Mouse (Mus musculus): ENCODE measurements around the gene Tmcc3. TPM values are rescaled to one million over a fixed set of nuclear protein-coding genes. Genes with fewer than 3 reads are reported as not detected.
"Not testable (repeated sequence)": the region's sequence is repeated elsewhere in the genome, so short reads cannot be mapped to it uniquely, and the experiment has no call there.

The Tmcc3 gene
- polyA plus RNA-seq, 1 experiment from 2014 or later: 8.0 TPM

GRCm38 (mm10) chr10:94523297-94523696, 211.5 kb downstream of the Tmcc3 start:
- H3K9ac ChIP-seq: no peak overlapping the region
- no peaks in the 10 kb centered on the region for H3K27me3 ChIP-seq
- 70% methylated on average over 8 of the region's 8 CpGs for WGBS
- H3K4me1 ChIP-seq (replicated peaks): peaks cover 46% of the 10 kb centered on the region
- H3K36me3 ChIP-seq: no peaks in the 10 kb centered on the region
- ATAC-seq (replicated peaks; ENCODE audit: insufficient number of reproducible peaks, insufficient read depth, low FRiP score, low read depth): no peak
- no peaks in the 10 kb centered on the region for H3K9me3 ChIP-seq (replicated peaks)
- H3K4me3 ChIP-seq: no peak overlapping the region
- no peak overlapping the region for H3K27ac ChIP-seq
- H3K4me2 ChIP-seq: no peak overlapping the region

- H3K4me2 ChIP-seq: peak overlapping the region; percentile 2; the same call in 1 of the 2 replicates
- peaks cover 46% of the 10 kb centered on the region for H3K4me1 ChIP-seq (replicated peaks)
- ATAC-seq (replicated peaks; ENCODE audit: insufficient number of reproducible peaks, insufficient read depth, low FRiP score, low read depth): 0 out of 2 replicates have a peak, but pooled peaks have one; percentile 12
- WGBS: 15% methylated on average over 18 of the region's 18 CpGs
- H3K27me3 ChIP-seq: no peaks in the 10 kb centered on the region
- H3K4me3 ChIP-seq: no peak overlapping the region
- H3K9me3 ChIP-seq (replicated peaks): no peaks in the 10 kb centered on the region
- no peak overlapping the region for H3K9ac ChIP-seq
- no peaks in the 10 kb centered on the region for H3K36me3 ChIP-seq
- H3K27ac ChIP-seq: no peak overlapping the region
These were observed 212.0 kb downstream of the Tmcc3 start for GRCm38 (mm10) chr10:94523711-94524156.

DNA sequence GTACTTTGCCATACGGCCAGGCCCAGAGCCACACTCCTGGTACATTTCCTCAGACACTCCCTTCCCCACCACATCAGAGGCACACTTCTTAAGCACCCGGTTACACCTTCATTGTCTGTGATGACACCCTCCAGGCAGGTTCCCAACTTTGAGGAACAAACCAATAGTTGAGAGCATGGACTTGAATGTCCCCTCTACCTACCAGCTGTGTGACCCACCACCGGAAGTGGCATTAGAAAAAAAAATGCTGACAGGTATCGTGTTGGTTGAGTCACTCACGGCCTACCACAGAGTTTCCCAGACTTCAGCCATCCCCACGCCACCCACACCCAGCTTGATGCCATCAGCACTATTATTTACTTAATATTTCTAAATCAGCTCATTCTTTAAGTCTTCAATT, 213.2 kb downstream of the Tmcc3 start:
- H3K4me3 ChIP-seq: no peak overlapping the region
- ATAC-seq (replicated peaks; ENCODE audit: insufficient number of reproducible peaks, insufficient read depth, low FRiP score, low read depth): no peak
- no peaks in the 10 kb centered on the region for H3K36me3 ChIP-seq
- no peaks in the 10 kb centered on the region for H3K27me3 ChIP-seq
- H3K4me2 ChIP-seq: no peak overlapping the region
- H3K4me1 ChIP-seq (replicated peaks): peaks cover 43% of the 10 kb centered on the region
- 55% methylated on average over 6 of the region's 6 CpGs for WGBS
- H3K27ac ChIP-seq: no peak overlapping the region
- no peak overlapping the region for H3K9ac ChIP-seq
- no peaks in the 10 kb centered on the region for H3K9me3 ChIP-seq (replicated peaks)

DNA sequence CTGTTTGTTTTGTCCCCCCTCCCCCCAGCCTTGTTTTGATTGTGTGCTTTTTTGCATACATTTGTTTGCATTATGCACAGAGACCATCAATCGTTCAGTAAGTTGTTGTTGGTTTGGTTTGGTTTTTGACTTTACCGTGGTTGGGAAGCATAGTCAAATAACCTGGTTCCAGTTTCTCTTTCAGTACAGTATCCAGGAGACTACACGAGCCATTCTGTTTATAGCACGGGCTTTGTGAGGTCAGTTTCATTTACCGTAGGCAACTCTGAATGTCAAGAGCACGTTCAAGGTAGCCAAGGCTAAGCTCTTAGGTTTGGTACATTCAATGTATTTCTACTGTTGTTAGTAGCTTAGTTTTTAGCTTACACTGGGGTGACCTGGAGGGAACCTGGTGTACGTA, 214.0 kb downstream of the Tmcc3 start:
- H3K36me3 ChIP-seq: no peaks in the 10 kb centered on the region
- 72% methylated on average over 7 of the region's 7 CpGs for WGBS
- no peak overlapping the region for H3K9ac ChIP-seq
- no peak overlapping the region for H3K27ac ChIP-seq
- H3K4me1 ChIP-seq (replicated peaks): peaks cover 35% of the 10 kb centered on the region
- no peaks in the 10 kb centered on the region for H3K9me3 ChIP-seq (replicated peaks)
- no peak overlapping the region for H3K4me3 ChIP-seq
- no peak overlapping the region for H3K4me2 ChIP-seq
- no peaks in the 10 kb centered on the region for H3K27me3 ChIP-seq
- ATAC-seq (replicated peaks; ENCODE audit: insufficient number of reproducible peaks, insufficient read depth, low FRiP score, low read depth): no peak

DNA sequence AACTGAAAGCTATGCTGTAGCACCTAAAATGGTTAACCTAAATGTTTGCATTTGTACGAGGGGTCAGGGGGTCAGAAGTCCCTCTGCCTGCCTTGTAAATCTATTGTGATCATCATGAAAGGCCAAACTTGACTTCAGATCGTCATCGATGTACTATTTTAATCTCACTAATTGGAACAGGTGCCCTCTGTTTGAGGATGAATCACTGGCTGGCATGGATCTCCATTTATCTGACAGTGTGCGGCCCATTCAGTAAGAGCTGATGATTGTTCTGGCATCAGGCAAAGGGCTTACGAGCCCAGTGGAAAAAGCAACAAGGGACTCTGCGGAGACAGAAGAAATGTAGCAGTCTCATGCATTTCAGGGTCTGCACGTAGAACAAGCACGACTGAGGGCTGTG, 215.1 kb downstream of the Tmcc3 start:
- H3K4me1 ChIP-seq (replicated peaks): peaks cover 25% of the 10 kb centered on the region
- H3K4me2 ChIP-seq: no peak overlapping the region
- no peak overlapping the region for H3K9ac ChIP-seq
- no peak for ATAC-seq (replicated peaks; ENCODE audit: insufficient number of reproducible peaks, insufficient read depth, low FRiP score, low read depth)
- 69% methylated on average over 8 of the region's 8 CpGs for WGBS
- no peaks in the 10 kb centered on the region for H3K36me3 ChIP-seq
- no peak overlapping the region for H3K27ac ChIP-seq
- no peaks in the 10 kb centered on the region for H3K9me3 ChIP-seq (replicated peaks)
- no peak overlapping the region for H3K4me3 ChIP-seq
- no peaks in the 10 kb centered on the region for H3K27me3 ChIP-seq

- H3K36me3 ChIP-seq: no peaks in the 10 kb centered on the region
- H3K9ac ChIP-seq: no peak overlapping the region
- no peak overlapping the region for H3K27ac ChIP-seq
- 67% methylated on average over 6 of the region's 6 CpGs for WGBS
- no peak overlapping the region for H3K4me2 ChIP-seq
- H3K9me3 ChIP-seq (replicated peaks): no peaks in the 10 kb centered on the region
- no peak overlapping the region for H3K4me3 ChIP-seq
- H3K4me1 ChIP-seq (replicated peaks): peaks cover 23% of the 10 kb centered on the region
- H3K27me3 ChIP-seq: no peaks in the 10 kb centered on the region
- no peak for ATAC-seq (replicated peaks; ENCODE audit: insufficient number of reproducible peaks, insufficient read depth, low FRiP score, low read depth)
These were observed 215.5 kb downstream of the Tmcc3 start for GRCm38 (mm10) chr10:94527248-94527647.

DNA sequence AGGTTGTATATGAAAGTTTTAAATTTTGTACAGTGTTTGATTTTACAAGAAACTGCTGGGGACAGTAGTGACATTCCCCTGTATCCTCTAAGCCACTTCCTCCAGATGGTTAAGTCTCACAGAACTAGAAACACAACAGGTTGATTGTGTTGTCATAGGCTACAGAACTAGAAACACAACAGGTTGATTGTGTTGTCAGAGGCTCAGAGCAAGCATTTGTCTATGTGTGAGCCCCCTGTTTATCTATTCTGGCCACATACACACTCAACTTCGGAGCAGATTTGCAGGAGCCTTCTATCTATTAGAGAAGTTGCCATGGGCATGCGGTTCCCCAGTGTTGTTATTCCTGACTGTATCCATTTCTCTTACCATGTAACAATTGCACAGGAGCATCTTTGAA, 218.3 kb downstream of the Tmcc3 start:
- no peak overlapping the region for H3K27ac ChIP-seq
- H3K4me2 ChIP-seq: no peak overlapping the region
- WGBS: 77% methylated on average over 2 of the region's 2 CpGs
- H3K9me3 ChIP-seq (replicated peaks): no peaks in the 10 kb centered on the region
- no peak overlapping the region for H3K9ac ChIP-seq
- no peak overlapping the region for H3K4me3 ChIP-seq
- H3K36me3 ChIP-seq: no peaks in the 10 kb centered on the region
- H3K4me1 ChIP-seq (replicated peaks): peaks cover 6% of the 10 kb centered on the region; the same call in 1 of the 2 replicates
- no peak for ATAC-seq (replicated peaks; ENCODE audit: insufficient number of reproducible peaks, insufficient read depth, low FRiP score, low read depth)
- no peaks in the 10 kb centered on the region for H3K27me3 ChIP-seq

GRCm38 (mm10) chr10:94531482-94531881, 219.7 kb downstream of the Tmcc3 start:
- no peak for ATAC-seq (replicated peaks; ENCODE audit: insufficient number of reproducible peaks, insufficient read depth, low FRiP score, low read depth)
- H3K4me3 ChIP-seq: no peak overlapping the region
- no peaks in the 10 kb centered on the region; the same call in 1 of the 2 replicates for H3K4me1 ChIP-seq (replicated peaks)
- no peaks in the 10 kb centered on the region for H3K9me3 ChIP-seq (replicated peaks)
- no peak overlapping the region for H3K9ac ChIP-seq
- no peaks in the 10 kb centered on the region for H3K36me3 ChIP-seq
- no peak overlapping the region for H3K4me2 ChIP-seq
- no peak overlapping the region for H3K27ac ChIP-seq
- no peaks in the 10 kb centered on the region for H3K27me3 ChIP-seq

DNA sequence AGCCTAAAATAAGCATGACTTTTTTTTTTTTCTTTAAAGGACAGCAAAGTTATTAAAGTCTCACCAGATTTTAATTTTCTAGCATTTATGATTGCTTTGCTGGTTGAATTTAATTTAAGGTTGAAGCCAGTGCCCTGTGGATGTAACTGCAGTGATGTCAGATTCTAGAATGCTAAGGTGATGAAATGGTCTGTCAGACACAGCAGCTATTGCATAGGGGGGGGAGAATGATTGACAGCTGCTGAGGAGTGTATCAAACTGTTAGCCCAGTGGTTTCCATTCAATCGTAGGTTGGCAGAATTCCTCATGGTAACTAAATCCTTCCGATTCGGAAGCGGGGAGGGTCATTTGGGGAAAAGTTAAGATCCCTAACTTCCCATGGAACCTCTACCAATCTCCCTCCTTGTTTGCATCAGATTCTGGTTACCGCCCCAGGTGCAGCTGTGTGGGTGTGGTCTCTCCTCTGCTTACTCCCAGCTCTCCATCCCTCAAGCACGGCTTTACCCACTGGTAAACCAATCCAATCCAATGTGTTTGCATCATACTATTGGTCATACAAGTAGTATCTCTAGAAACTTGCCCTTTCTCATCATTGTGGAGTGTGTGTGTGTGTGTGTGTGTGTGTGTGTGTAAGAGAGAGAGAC, 221.5 kb downstream of the Tmcc3 start:
- H3K9me3 ChIP-seq (replicated peaks): no peaks in the 10 kb centered on the region
- no peaks in the 10 kb centered on the region for H3K27me3 ChIP-seq
- H3K27ac ChIP-seq: no peak overlapping the region
- H3K4me3 ChIP-seq: no peak overlapping the region
- WGBS: 61% methylated on average over 6 of the region's 6 CpGs
- H3K4me2 ChIP-seq: no peak overlapping the region
- H3K9ac ChIP-seq: no peak overlapping the region
- no peak for ATAC-seq (replicated peaks; ENCODE audit: insufficient number of reproducible peaks, insufficient read depth, low FRiP score, low read depth)
- H3K4me1 ChIP-seq (replicated peaks): no peaks in the 10 kb centered on the region
- no peaks in the 10 kb centered on the region; the same call in 1 of the 2 replicates for H3K36me3 ChIP-seq

DNA sequence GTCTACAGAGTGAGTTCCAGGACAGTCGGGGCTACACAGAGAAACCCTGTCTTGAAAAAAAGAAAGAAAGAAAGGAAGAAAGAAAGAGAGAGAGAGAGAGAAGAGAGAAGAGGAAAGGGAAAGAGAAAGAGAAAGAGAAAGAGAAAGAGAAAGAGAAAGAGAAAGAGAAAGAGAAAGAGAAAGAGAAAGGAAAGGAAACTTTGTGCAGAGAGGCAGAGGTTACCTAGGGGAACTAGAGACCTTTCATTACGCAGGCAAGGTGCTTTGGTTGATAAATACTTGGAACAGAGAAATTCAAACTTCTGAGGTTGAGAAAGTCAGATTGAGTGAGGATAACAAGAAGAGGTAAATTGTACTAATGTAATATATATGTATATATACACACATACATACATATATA, 226.9 kb downstream of the Tmcc3 start:
- H3K27me3 ChIP-seq; H3K27ac ChIP-seq; H3K4me3 ChIP-seq; H3K4me1 ChIP-seq (replicated peaks); H3K4me2 ChIP-seq; H3K9ac ChIP-seq; ATAC-seq (replicated peaks; ENCODE audit: insufficient number of reproducible peaks, insufficient read depth, low FRiP score, low read depth); H3K9me3 ChIP-seq (replicated peaks); H3K36me3 ChIP-seq: not testable (repeated sequence)
- 90% methylated on average over 2 of the region's 2 CpGs for WGBS

- H3K27ac ChIP-seq: no peak overlapping the region
- H3K9ac ChIP-seq: no peak overlapping the region
- H3K4me3 ChIP-seq: no peak overlapping the region
- no peaks in the 10 kb centered on the region; the same call in 1 of the 2 replicates for H3K36me3 ChIP-seq
- peaks cover 21% of the 10 kb centered on the region for H3K4me1 ChIP-seq (replicated peaks)
- H3K27me3 ChIP-seq: no peaks in the 10 kb centered on the region
- WGBS: 45% methylated on average over 4 of the region's 4 CpGs
- no peaks in the 10 kb centered on the region for H3K9me3 ChIP-seq (replicated peaks)
- ATAC-seq (replicated peaks; ENCODE audit: insufficient number of reproducible peaks, insufficient read depth, low FRiP score, low read depth): no peak
- H3K4me2 ChIP-seq: no peak overlapping the region
These were observed 228.5 kb downstream of the Tmcc3 start for GRCm38 (mm10) chr10:94540241-94540640.

DNA sequence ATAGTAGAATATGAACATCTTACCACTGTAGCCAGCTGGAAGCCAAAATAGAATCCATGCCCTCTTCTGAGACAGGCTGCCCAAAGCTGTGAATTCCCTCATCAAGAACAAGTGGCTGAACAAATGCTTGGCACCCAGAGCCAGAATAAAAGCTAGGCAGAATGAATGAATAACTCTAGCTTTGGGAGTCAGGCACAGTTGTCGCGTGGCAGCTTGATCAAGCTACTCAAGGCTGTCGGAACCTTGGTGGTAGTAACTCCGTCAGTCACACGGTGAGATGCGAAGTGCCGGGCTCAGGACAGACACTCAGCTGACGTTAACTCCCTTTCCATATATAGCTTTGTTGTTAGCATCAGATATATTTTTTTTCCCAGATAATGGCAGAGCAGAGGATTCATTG, 232.2 kb downstream of the Tmcc3 start:
- no peak overlapping the region for H3K9ac ChIP-seq
- no peaks in the 10 kb centered on the region for H3K9me3 ChIP-seq (replicated peaks)
- no peak for ATAC-seq (replicated peaks; ENCODE audit: insufficient number of reproducible peaks, insufficient read depth, low FRiP score, low read depth)
- no peaks in the 10 kb centered on the region for H3K27me3 ChIP-seq
- H3K4me2 ChIP-seq: peak overlapping the region; percentile 33; the same call in 1 of the 2 replicates
- no peaks in the 10 kb centered on the region for H3K36me3 ChIP-seq
- 30% methylated on average over 8 of the region's 8 CpGs for WGBS
- no peak overlapping the region for H3K4me3 ChIP-seq
- peak overlapping the region; percentile 20; the same call in 1 of the 2 replicates for H3K27ac ChIP-seq
- peaks cover 30% of the 10 kb centered on the region for H3K4me1 ChIP-seq (replicated peaks)
